Comparison of ENCODE assay signal across 18 mouse cellular contexts in the genomic region with DNA sequence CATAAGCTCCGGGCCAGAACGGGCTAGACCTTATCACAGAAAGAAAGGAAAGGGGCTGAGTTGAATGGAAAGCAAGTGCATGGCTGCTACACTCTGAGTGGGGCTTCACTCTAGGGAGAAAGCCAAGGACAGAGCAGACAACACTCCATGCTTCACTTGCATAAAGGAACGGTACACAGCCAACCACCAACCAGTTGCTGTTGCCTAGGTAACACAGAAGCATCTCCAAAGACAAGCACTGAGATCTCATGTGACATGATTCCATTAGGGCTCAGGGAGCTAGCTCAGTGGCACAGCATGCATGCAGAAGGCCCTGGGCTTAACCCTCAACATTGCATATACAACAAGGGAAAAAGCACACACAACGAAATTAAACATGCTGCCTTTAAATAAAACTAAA. TPM values are rescaled to one million over a fixed set of nuclear protein-coding genes. Genes with fewer than 3 reads are reported as not detected.
DNase-seq lines count a peak whose midpoint lies in the region; ATAC-seq lines count a peak whose summit lies in the region.
"Had no signal": no experiment of that assay in that cellular context is flagged by ENCODE, and none has a peak within 500 bp of the region (broad histone marks: within the 10 kb centered on the region; RNA-seq: fewer than 3 reads in every experiment).

No protein-coding gene starts in this region.

- H3K4me2 ChIP-seq in forebrain, embryonic 12.5 days = no peak overlapping the region
- no peak overlapping the region for H3K4me2 ChIP-seq in hindbrain, embryonic 14.5 days (replicated peaks)
- no peak overlapping the region for H3K4me2 ChIP-seq in midbrain, embryonic 14.5 days (ENCODE audit: low read length)
- H3K4me2 ChIP-seq: embryonic facial prominence, embryonic 12.5 days; heart, embryonic 11.5 days; liver, embryonic 12.5 days had no signal

- peaks cover 69% of the 10 kb centered on the region for H3K36me3 ChIP-seq in forebrain, embryonic 12.5 days (replicated peaks)
- peaks cover 65% of the 10 kb centered on the region for H3K36me3 ChIP-seq in hindbrain, embryonic 14.5 days (replicated peaks; ENCODE audit: control insufficient read depth, insufficient read depth)
- H3K36me3 ChIP-seq in midbrain, embryonic 14.5 days (ENCODE audit: control insufficient read depth, insufficient read depth, low read length) = peaks cover 65% of the 10 kb centered on the region

- DNase-seq in brain, adult 2 months (ENCODE audit: low read depth, low spot score) = peak; percentile 57
- DNase-seq in hindbrain, embryonic 14.5 days (ENCODE audit: low spot score) = peak; percentile 34
- DNase-seq in midbrain, embryonic 14.5 days = peak; percentile 50
- DNase-seq in layer of hippocampus, adult 11-12 months (ENCODE audit: low spot score) = no peak
- DNase-seq in kidney, postnatal 14 days = no peak
- DNase-seq: cerebellum, postnatal 10 days; gastrocnemius, postnatal 14 days; heart, postnatal 36 days; kidney, postnatal 25 days; right cerebral cortex, postnatal 4 days; thymus, adult 18-20 months had no signal

- H3K27me3 ChIP-seq in forebrain, embryonic 12.5 days = no peaks in the 10 kb centered on the region
- H3K27me3 ChIP-seq in hindbrain, embryonic 14.5 days (ENCODE audit: control insufficient read depth, insufficient read depth, low read length) = no peaks in the 10 kb centered on the region
- no peaks in the 10 kb centered on the region for H3K27me3 ChIP-seq in midbrain, embryonic 14.5 days (ENCODE audit: control insufficient read depth, insufficient read depth, low read length)
- H3K27me3 ChIP-seq: embryonic facial prominence, embryonic 12.5 days; liver, embryonic 12.5 days had no signal

- H3K27ac ChIP-seq in forebrain, embryonic 12.5 days = 0 out of 2 replicates have a peak overlapping the region, but pooled peaks have one; percentile 19
- 0 out of 2 replicates have a peak overlapping the region, but pooled peaks have one; percentile 43 for H3K27ac ChIP-seq in hindbrain, embryonic 14.5 days
- H3K27ac ChIP-seq in midbrain, embryonic 14.5 days (replicated peaks; ENCODE audit: low read depth, low read length) = no peak overlapping the region; the same call in 1 of the 2 replicates
- H3K27ac ChIP-seq: embryonic facial prominence, embryonic 12.5 days; limb, embryonic 10.5 days; liver, embryonic 12.5 days had no signal

- ATAC-seq in forebrain, embryonic 12.5 days (ENCODE audit: low FRiP score) = no peak
- peak; percentile 60; the same call in 1 of the 2 replicates for ATAC-seq in hindbrain, embryonic 14.5 days (ENCODE audit: low FRiP score)
- no peak for ATAC-seq in midbrain, embryonic 14.5 days (ENCODE audit: low FRiP score, low TSS enrichment)
- no peak for ATAC-seq in frontal cortex, adult (ENCODE audit: low TSS enrichment)
- ATAC-seq: intestine, postnatal 0 days; liver, embryonic 12.5 days had no signal

- 58% methylated on average over 4 of the region's 4 CpGs for WGBS in forebrain, embryonic 12.5 days
- 30% methylated on average over 4 of the region's 4 CpGs for WGBS in hindbrain, embryonic 14.5 days
- WGBS in midbrain, embryonic 14.5 days = 22% methylated on average over 4 of the region's 4 CpGs

- peaks cover 8% of the 10 kb centered on the region; the same call in 1 of the 2 replicates for H3K4me1 ChIP-seq in forebrain, embryonic 12.5 days
- H3K4me1 ChIP-seq in hindbrain, embryonic 14.5 days (replicated peaks; ENCODE audit: control insufficient read depth, insufficient read depth, low read length) = no peaks in the 10 kb centered on the region
- H3K4me1 ChIP-seq in midbrain, embryonic 14.5 days (ENCODE audit: control insufficient read depth, insufficient read depth, low read length) = no peaks in the 10 kb centered on the region
- H3K4me1 ChIP-seq: embryonic facial prominence, embryonic 12.5 days; limb, embryonic 10.5 days; liver, embryonic 12.5 days had no signal

- H3K9ac ChIP-seq in forebrain, embryonic 12.5 days = no peak overlapping the region
- H3K9ac ChIP-seq in hindbrain, embryonic 14.5 days = no peak overlapping the region
- no peak overlapping the region for H3K9ac ChIP-seq in midbrain, embryonic 14.5 days (replicated peaks; ENCODE audit: low read length)
- H3K9ac ChIP-seq: embryonic facial prominence, embryonic 12.5 days; liver, embryonic 12.5 days had no signal

- H3K4me3 ChIP-seq in forebrain, embryonic 12.5 days (replicated peaks) = no peak overlapping the region
- no peak overlapping the region for H3K4me3 ChIP-seq in hindbrain, embryonic 14.5 days (replicated peaks; ENCODE audit: low read length)
- no peak overlapping the region for H3K4me3 ChIP-seq in midbrain, embryonic 14.5 days (replicated peaks; ENCODE audit: low read depth, low read length)
- H3K4me3 ChIP-seq: embryonic facial prominence, embryonic 12.5 days; limb, embryonic 10.5 days; liver, embryonic 12.5 days had no signal

- H3K9me3 ChIP-seq in forebrain, embryonic 12.5 days = peaks cover 25% of the 10 kb centered on the region
- H3K9me3 ChIP-seq in hindbrain, embryonic 14.5 days (ENCODE audit: control insufficient read depth, low read length) = peaks cover 35% of the 10 kb centered on the region
- peaks cover 30% of the 10 kb centered on the region for H3K9me3 ChIP-seq in midbrain, embryonic 14.5 days (ENCODE audit: control insufficient read depth, low read length)

RNA-seq across cellular contexts. Expression of a gene that starts 40.8 kb away (rescaled TPM):
- 20.2 and 20.4 TPM in 2 replicates for polyA plus RNA-seq in forebrain, embryonic 12.5 days (2016; fragmentation: Nextera tagmentation; extraction: Ambion mirVana)
- polyA plus RNA-seq in hindbrain, embryonic 14.5 days (2014; fragmentation: Nextera tagmentation; extraction: Ambion mirVana) = 18.7 and 19.3 TPM in 2 replicates
- polyA plus RNA-seq in midbrain, embryonic 14.5 days (2014; fragmentation: Nextera tagmentation; extraction: Ambion mirVana) = 19.7 and 22.8 TPM in 2 replicates

RNA-seq across cellular contexts. Expression of a gene that starts 56.5 kb away (rescaled TPM):
- 1.9 and 2.2 TPM in 2 replicates for polyA plus RNA-seq in forebrain, embryonic 12.5 days (2016; fragmentation: Nextera tagmentation; extraction: Ambion mirVana)
- polyA plus RNA-seq in hindbrain, embryonic 14.5 days (2014; fragmentation: Nextera tagmentation; extraction: Ambion mirVana) = 3.8 and 4.2 TPM in 2 replicates
- polyA plus RNA-seq in midbrain, embryonic 14.5 days (2014; fragmentation: Nextera tagmentation; extraction: Ambion mirVana) = 1.5 and 1.9 TPM in 2 replicates

Comparison
In these comparisons a context has a peak if more than half of its experiments do, and no peak if none do; other contexts are left out.
1. DNase-seq: peak in brain, adult 2 months (single experiment), hindbrain, embryonic 14.5 days (single experiment) and midbrain, embryonic 14.5 days (single experiment); none in layer of hippocampus, adult 11-12 months (single experiment) and kidney, postnatal 14 days (single experiment).